Mouse (Mus musculus): ENCODE data around the gene Gm5447. TPM values are rescaled to one million over a fixed set of nuclear protein-coding genes. Genes with fewer than 3 reads are reported as not detected.

The Gm5447 gene
- 0.09 TPM in 1 of 2 replicates, not detected in the other for polyA plus RNA-seq (2015; fragmentation: Nextera tagmentation; extraction: Ambion mirVana)

DNA sequence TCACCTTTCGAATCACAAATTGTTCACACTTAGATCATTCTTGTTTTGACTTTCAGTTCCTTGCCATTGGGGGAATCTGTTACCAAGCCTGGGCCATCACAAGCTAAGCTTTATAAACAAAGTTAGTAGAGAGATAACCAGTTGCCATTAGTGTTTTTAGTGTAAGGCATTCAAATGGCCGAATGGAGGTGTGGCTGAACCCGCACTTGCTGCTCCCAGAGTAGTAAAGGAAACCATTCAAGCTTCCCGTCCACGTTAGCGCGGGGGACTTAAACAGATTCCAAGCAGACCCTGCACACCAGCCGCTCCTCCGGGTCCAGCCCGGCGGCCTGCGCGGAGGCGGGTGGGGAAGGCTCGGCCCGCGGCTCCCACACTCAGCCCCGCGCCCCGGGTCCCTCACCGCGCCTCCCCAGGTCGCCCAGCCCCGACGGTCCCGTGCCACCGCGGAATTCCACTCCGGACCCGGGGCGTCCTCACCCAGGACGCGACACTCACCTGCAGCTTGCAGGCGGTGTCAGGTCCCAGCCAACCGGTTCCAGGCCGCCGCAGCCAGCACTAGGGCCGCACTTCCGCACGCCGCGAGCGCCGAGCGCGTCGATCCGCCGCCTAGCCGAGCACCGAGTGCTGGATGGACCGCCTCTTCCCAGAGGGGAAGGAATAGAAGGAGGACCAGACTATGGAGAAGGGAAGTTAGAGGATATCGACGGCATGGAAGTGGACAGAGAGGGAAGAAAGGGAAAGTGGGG lies at the start of gene Gm5447, which contains the start of gene Exoc2:
Gene Gm5447 (plus strand): TSS at position 704 of the 746 bp plus-strand sequence.
Gene Exoc2 (minus strand): TSS at position 593 of the 746 bp plus-strand sequence.
- Histone ChIP-seq H3K27ac (replicated peaks) (peak within 1 kb of the TSS; percentile 86), H3K27me3 (no peaks in the 10 kb centered on the region), H3K36me3 (no peaks in the 10 kb centered on the region), H3K4me1 (peaks cover 22% of the 10 kb centered on the region), H3K9me3 (no peaks in the 10 kb centered on the region), H3K4me3 (peak within 1 kb of the TSS; percentile 92), H3K4me2 (replicated peaks) (peak within 1 kb of the TSS; percentile 60), H3K9ac (replicated peaks) (peak within 1 kb of the TSS; percentile 80)
- WGBS = 1% methylated on average over 54 of the region's 54 CpGs
- peak; percentile 99 for ATAC-seq (replicated peaks)

- no peaks in the 10 kb centered on the region for H3K27me3 ChIP-seq
- H3K9me3 ChIP-seq = no peaks in the 10 kb centered on the region
- H3K9ac ChIP-seq (replicated peaks) = no peak overlapping the region
- no peak overlapping the region for H3K4me2 ChIP-seq (replicated peaks)
- H3K36me3 ChIP-seq = peaks cover 7% of the 10 kb centered on the region; the same call in 1 of the 2 replicates
- 95% methylated on average over 6 of the region's 6 CpGs for WGBS
- no peak overlapping the region for H3K4me3 ChIP-seq
- ATAC-seq (replicated peaks) = no peak
- no peaks in the 10 kb centered on the region for H3K4me1 ChIP-seq
- H3K27ac ChIP-seq (replicated peaks) = no peak overlapping the region
Measured at GRCm38 (mm10) chr13:30924269-30924668, 49.7 kb upstream of the Gm5447 start.

GRCm38 (mm10) chr13:30929119-30929518 lies 44.9 kb upstream of the Gm5447 start:
- peaks cover 2% of the 10 kb centered on the region; the same call in 1 of the 2 replicates for H3K36me3 ChIP-seq
- ATAC-seq (replicated peaks) = no peak
- H3K4me2 ChIP-seq (replicated peaks) = no peak overlapping the region
- no peaks in the 10 kb centered on the region for H3K27me3 ChIP-seq
- H3K4me3 ChIP-seq = no peak overlapping the region
- no peak overlapping the region for H3K27ac ChIP-seq (replicated peaks)
- H3K4me1 ChIP-seq = no peaks in the 10 kb centered on the region
- H3K9ac ChIP-seq (replicated peaks) = no peak overlapping the region
- H3K9me3 ChIP-seq = no peaks in the 10 kb centered on the region
- WGBS = 89% methylated on average over 2 of the region's 2 CpGs

GRCm38 (mm10) chr13:30931613-30932012 lies 42.4 kb upstream of the Gm5447 start:
- Histone ChIP-seq H3K9ac (replicated peaks) (no peak overlapping the region), H3K4me1 (no peaks in the 10 kb centered on the region), H3K4me2 (replicated peaks) (no peak overlapping the region), H3K27me3 (no peaks in the 10 kb centered on the region), H3K36me3 (no peaks in the 10 kb centered on the region), H3K27ac (replicated peaks) (no peak overlapping the region), H3K9me3 (no peaks in the 10 kb centered on the region), H3K4me3 (no peak overlapping the region)
- ATAC-seq (replicated peaks) = no peak
- WGBS = 85% methylated on average over 4 of the region's 4 CpGs

- Histone ChIP-seq H3K4me1 (no peaks in the 10 kb centered on the region), H3K27me3 (no peaks in the 10 kb centered on the region), H3K4me3 (no peak overlapping the region), H3K9ac (replicated peaks) (no peak overlapping the region), H3K9me3 (no peaks in the 10 kb centered on the region), H3K4me2 (replicated peaks) (no peak overlapping the region), H3K27ac (replicated peaks) (no peak overlapping the region), H3K36me3 (no peaks in the 10 kb centered on the region)
- ATAC-seq (replicated peaks) = no peak
- 73% methylated on average over 6 of the region's 6 CpGs for WGBS
Measured at GRCm38 (mm10) chr13:30932972-30933371, 41.0 kb upstream of the Gm5447 start.

DNA sequence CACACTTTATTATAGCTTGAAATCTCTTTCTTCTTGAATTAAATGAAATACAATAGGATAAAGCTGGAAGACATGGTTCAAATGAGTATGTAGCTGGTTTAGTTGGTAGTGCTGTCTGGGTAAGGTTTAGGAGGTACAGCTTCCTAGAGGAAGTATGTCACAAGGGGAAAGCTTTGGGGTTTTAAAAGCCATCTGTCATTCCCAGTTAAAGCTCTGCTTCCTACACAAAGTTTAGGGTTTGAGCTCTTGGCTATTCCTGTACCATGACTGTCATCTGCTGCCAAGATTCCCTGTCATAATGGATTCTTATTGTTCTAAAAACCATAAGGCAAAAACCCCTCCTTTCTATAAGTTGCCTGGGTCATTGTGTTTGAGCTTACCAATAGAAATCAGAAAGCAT lies 28.2 kb upstream of the Gm5447 start:
- H3K9ac ChIP-seq (replicated peaks) = no peak overlapping the region
- no peak overlapping the region for H3K4me3 ChIP-seq
- H3K27me3 ChIP-seq = no peaks in the 10 kb centered on the region
- H3K4me2 ChIP-seq (replicated peaks) = no peak overlapping the region
- no peak for ATAC-seq (replicated peaks)
- H3K4me1 ChIP-seq = no peaks in the 10 kb centered on the region
- H3K9me3 ChIP-seq = no peaks in the 10 kb centered on the region
- H3K27ac ChIP-seq (replicated peaks) = no peak overlapping the region
- no peaks in the 10 kb centered on the region for H3K36me3 ChIP-seq

DNA sequence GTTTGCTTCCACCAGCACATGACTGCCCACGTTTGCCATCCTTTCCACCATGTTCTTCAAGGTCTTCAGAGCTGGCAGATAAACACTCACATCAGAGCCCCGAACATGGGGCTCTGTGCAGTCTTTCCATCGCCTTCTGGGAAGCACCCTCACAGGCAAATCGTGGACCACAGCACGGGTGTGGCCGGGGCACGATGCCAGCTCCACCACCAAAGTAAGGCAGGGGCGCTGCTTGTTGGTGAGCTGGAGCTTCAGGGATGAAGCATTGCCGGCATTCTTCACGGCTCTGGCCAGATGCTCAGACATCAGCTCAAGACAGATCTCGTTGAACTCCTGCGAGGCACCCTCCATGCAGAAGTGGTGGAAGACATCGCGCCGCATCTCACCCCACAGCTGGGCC lies 26.9 kb upstream of the Gm5447 start:
- no peak for ATAC-seq (replicated peaks)
- no peaks in the 10 kb centered on the region for H3K9me3 ChIP-seq
- H3K4me1 ChIP-seq = no peaks in the 10 kb centered on the region
- no peaks in the 10 kb centered on the region for H3K27me3 ChIP-seq
- no peak overlapping the region for H3K4me3 ChIP-seq
- H3K9ac ChIP-seq (replicated peaks) = no peak overlapping the region
- H3K4me2 ChIP-seq (replicated peaks) = no peak overlapping the region
- H3K36me3 ChIP-seq = no peaks in the 10 kb centered on the region
- no peak overlapping the region for H3K27ac ChIP-seq (replicated peaks)
- WGBS = 93% methylated on average over 15 of the region's 15 CpGs

GRCm38 (mm10) chr13:30947540-30947939 lies 26.5 kb upstream of the Gm5447 start, which contains the start of gene Hus1b:
Hus1b (minus strand) TSS chr13:30947759.
- no peaks in the 10 kb centered on the region for H3K4me1 ChIP-seq
- no peak for ATAC-seq (replicated peaks)
- H3K4me2 ChIP-seq (replicated peaks) = no peak within 1 kb of the TSS
- no peak within 1 kb of the TSS for H3K4me3 ChIP-seq
- H3K9me3 ChIP-seq = no peaks in the 10 kb centered on the region
- no peak within 1 kb of the TSS for H3K27ac ChIP-seq (replicated peaks)
- H3K36me3 ChIP-seq = no peaks in the 10 kb centered on the region
- H3K9ac ChIP-seq (replicated peaks) = no peak within 1 kb of the TSS
- no peaks in the 10 kb centered on the region for H3K27me3 ChIP-seq
- 93% methylated on average over 11 of the region's 11 CpGs for WGBS

DNA sequence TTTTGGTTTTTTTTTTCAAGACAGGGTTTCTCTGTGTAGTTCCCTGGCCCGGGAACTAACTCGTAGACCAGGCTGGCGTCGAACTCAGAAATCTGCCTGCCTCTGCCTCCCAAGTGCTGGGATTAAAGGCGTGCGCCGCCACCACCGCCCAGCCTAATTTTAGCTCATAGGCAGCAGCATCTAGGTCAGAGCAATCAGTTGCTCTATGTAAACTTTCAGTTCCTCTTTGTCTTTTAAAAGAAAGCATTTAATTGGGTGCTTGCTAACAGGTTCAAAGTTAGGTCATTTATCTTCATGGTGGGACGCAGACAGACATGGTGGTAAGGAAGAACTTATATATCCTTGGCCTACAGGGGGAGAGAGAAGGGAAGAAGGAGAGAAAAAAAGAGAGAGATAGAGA lies 24.8 kb upstream of the Gm5447 start:
- no peak for ATAC-seq (replicated peaks)
- H3K4me2 ChIP-seq (replicated peaks) = no peak overlapping the region
- H3K9me3 ChIP-seq = no peaks in the 10 kb centered on the region
- 96% methylated on average over 9 of the region's 9 CpGs for WGBS
- no peak overlapping the region for H3K4me3 ChIP-seq
- H3K4me1 ChIP-seq = no peaks in the 10 kb centered on the region
- no peak overlapping the region for H3K9ac ChIP-seq (replicated peaks)
- no peaks in the 10 kb centered on the region for H3K36me3 ChIP-seq
- H3K27ac ChIP-seq (replicated peaks) = no peak overlapping the region
- H3K27me3 ChIP-seq = no peaks in the 10 kb centered on the region

DNA sequence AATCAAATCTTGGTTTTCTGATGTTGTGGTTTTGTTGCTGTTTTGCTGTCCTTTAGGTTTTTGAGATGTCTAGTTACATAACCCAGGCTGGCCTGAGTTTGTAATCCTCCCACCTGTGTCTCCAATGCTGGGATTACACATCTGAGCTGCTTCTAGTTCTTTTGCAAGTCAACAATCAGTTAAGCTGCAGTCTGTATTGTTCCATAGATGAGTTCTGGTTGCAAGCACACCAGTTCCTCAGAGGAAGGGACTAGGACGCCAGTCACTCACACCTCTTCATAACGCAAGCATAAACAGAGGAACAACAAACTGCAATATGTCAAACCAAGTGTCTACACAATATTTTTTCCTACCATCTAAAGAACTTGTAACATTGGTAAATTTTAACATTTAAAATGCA lies 22.0 kb upstream of the Gm5447 start:
- Histone ChIP-seq H3K27me3 (no peaks in the 10 kb centered on the region), H3K9ac (replicated peaks) (no peak overlapping the region), H3K36me3 (no peaks in the 10 kb centered on the region), H3K4me2 (replicated peaks) (no peak overlapping the region), H3K4me3 (no peak overlapping the region), H3K9me3 (no peaks in the 10 kb centered on the region), H3K27ac (replicated peaks) (no peak overlapping the region), H3K4me1 (no peaks in the 10 kb centered on the region)
- WGBS = 86% methylated on average over 2 of the region's 2 CpGs
- ATAC-seq (replicated peaks) = no peak

DNA sequence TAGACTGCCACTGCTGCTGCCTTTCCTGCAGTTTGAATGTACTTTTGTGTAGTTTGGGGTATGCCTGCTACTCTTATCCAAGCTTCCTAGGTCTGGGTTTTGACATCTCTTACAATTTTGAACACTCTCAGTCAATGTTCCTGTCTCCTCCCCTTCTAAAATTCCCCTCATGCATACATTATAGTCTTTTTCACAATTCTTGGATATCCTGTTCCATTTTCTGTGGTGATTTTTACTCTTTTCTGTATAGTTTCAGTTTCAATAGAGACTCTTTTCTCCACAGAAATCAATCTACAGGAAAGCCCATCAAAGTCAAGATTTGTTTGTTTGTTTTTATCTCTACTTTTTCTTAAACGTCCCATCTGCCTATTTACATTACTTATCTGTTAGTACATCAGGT lies 20.4 kb upstream of the Gm5447 start:
- no peak for ATAC-seq (replicated peaks)
- H3K27ac ChIP-seq (replicated peaks) = no peak overlapping the region
- H3K4me2 ChIP-seq (replicated peaks) = no peak overlapping the region
- H3K4me3 ChIP-seq = no peak overlapping the region
- no peaks in the 10 kb centered on the region for H3K36me3 ChIP-seq
- H3K9ac ChIP-seq (replicated peaks) = no peak overlapping the region
- no peaks in the 10 kb centered on the region for H3K4me1 ChIP-seq
- 80% methylated on average over 1 of the region's 1 CpGs for WGBS
- no peaks in the 10 kb centered on the region for H3K9me3 ChIP-seq
- no peaks in the 10 kb centered on the region for H3K27me3 ChIP-seq

DNA sequence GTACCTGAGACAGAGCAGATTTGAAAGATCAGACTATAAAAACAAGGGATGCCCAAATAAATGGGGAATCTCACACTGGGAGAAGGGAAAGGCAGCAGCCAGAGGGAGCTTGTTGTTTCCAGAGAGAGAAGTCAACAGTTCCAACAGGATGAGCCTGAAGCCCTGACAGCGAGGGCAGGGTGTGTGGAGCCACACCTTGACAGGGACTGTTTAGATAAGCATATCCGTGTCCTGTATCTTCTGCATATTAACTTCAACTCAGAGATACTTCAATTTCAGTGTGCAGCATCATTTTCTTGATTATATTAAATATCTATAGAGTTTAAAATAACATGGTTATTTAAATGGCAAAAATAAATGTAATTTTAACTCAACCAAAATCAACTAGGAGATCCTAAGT lies 13.3 kb upstream of the Gm5447 start:
- Histone ChIP-seq H3K4me1 (no peaks in the 10 kb centered on the region), H3K36me3 (0 out of 2 replicates have a peak, but pooled peaks cover 4% of the 10 kb centered on the region), H3K4me2 (replicated peaks) (no peak overlapping the region), H3K27me3 (no peaks in the 10 kb centered on the region), H3K27ac (replicated peaks) (no peak overlapping the region), H3K9me3 (no peaks in the 10 kb centered on the region), H3K4me3 (no peak overlapping the region), H3K9ac (replicated peaks) (no peak overlapping the region)
- ATAC-seq (replicated peaks) = no peak
- 90% methylated on average over 2 of the region's 2 CpGs for WGBS

- Histone ChIP-seq H3K4me3 (no peak overlapping the region), H3K4me2 (replicated peaks) (no peak overlapping the region), H3K27ac (replicated peaks) (no peak overlapping the region), H3K9me3 (no peaks in the 10 kb centered on the region), H3K36me3 (0 out of 2 replicates have a peak, but pooled peaks cover 4% of the 10 kb centered on the region), H3K4me1 (peaks cover 9% of the 10 kb centered on the region), H3K9ac (replicated peaks) (no peak overlapping the region), H3K27me3 (no peaks in the 10 kb centered on the region)
- WGBS = 52% methylated on average over 2 of the region's 2 CpGs
- ATAC-seq (replicated peaks) = no peak
Measured at GRCm38 (mm10) chr13:30961932-30962331, 12.1 kb upstream of the Gm5447 start.

Data from forebrain, embryonic 15.5 days (tissue).